Mouse (Mus musculus) embryonic fibroblast, embryonic 13.5 days (primary cell): ENCODE data around the gene Ahdc1.

Source experiments
- CTCF ChIP-seq: IDR thresholded peaks from 2 replicates; pipeline ENCODE4 v1.5.1; 2011; ENCODE audit warnings: mild to moderate bottlenecking, control low read depth, low read length, moderate library complexity, borderline replicate concordance; ENCODE audit not compliant: insufficient read depth
- POLR2A ChIP-seq: IDR thresholded peaks from 2 replicates; pipeline ENCODE4 v1.6.1; 2011; ENCODE audit warnings: low read depth, mild to moderate bottlenecking, control low read depth, low read length, moderate library complexity

DNA sequence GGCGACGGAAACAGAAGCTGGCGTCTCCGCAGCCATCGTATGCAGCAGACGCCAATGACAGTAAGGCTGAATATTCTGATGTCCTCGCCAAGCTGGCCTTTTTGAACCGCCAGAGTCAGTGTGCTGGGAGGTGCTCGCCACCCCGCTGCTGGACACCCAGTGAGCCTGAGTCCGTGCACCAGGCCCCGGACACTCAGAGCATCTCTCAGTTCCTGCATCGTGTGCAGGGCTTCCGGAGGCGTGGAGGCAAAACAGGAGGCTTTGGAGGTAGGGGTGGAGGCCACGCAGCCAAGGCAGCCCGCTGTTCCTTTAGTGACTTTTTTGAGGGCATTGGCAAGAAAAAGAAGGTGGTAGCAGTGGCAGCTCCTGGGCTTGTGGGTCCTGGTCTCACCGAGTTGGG, 52.1 kb downstream of the Ahdc1 start:
- TF ChIP-seq CTCF: no peak
- TF ChIP-seq POLR2A: no peak
